Mouse (Mus musculus) neural tube, embryonic 12.5 days (tissue): Measurements from ENCODE around the gene Gm20388. TPM values are rescaled to one million over a fixed set of nuclear protein-coding genes. Genes with fewer than 3 reads are reported as not detected.
A peak's percentile ranks its signal among the peaks of the same experiment; 100 is the strongest.

Experiments
- ATAC-seq: fragments of 200-750 bp; cut with Nextera tagmentation; 2 replicates; pipeline ENCODE4 v1.8.0; 2017; ENCODE audit warnings: low read depth, mild to moderate bottlenecking, moderate TSS enrichment, moderate library complexity; ENCODE audit not compliant: low FRiP score
- H3K27ac ChIP-seq: fragments of 300-500 bp; sonication (generic); 2 replicates; pipeline ENCODE4 v1.5.1; 2016
- H3K27me3 ChIP-seq: fragments of 300-500 bp; sonication (generic); replicated peaks from 2 replicates; pipeline ENCODE4 v1.6.1; 2016; ENCODE audit warnings: mild to moderate bottlenecking
- H3K36me3 ChIP-seq: fragments of 300-500 bp; sonication (generic); 2 replicates; pipeline ENCODE4 v1.6.1; 2016; ENCODE audit warnings: mild to moderate bottlenecking
- H3K4me1 ChIP-seq: fragments of 300-500 bp; sonication (generic); 2 replicates; pipeline ENCODE4 v1.6.1; 2016
- H3K4me2 ChIP-seq: fragments of 300-500 bp; sonication (generic); replicated peaks from 2 replicates; pipeline ENCODE4 v1.6.1; 2016; ENCODE audit warnings: mild to moderate bottlenecking
- H3K4me3 ChIP-seq: fragments of 300-500 bp; sonication (generic); 2 replicates; pipeline ENCODE4 v1.5.1; 2016
- H3K9ac ChIP-seq: fragments of 300-500 bp; sonication (generic); 2 replicates; pipeline ENCODE4 v1.6.1; 2016; ENCODE audit warnings: mild to moderate bottlenecking
- H3K9me3 ChIP-seq: fragments of 300-500 bp; sonication (generic); 2 replicates; pipeline ENCODE4 v1.6.1; 2016; ENCODE audit warnings: mild to moderate bottlenecking
- WGBS: fragments of 180-500 bp; shearing (Covaris S2); methylation state at CpG from one replicate; pipeline ENCODE4 v1.1.7; 2016; 5-methylcytosine and 5-hydroxymethylcytosine counted together
- polyA plus RNA-seq: library from polyadenylated mRNA; unstranded; fragments of >200 nt; fragmentation: Nextera tagmentation; extraction: Ambion mirVana; gene quantifications from 2 replicates; pipeline ENCODE4 v1.2.1, GENCODE M21; 2016

Gm20388 gene
- polyA plus RNA-seq, 1 experiment from 2014 or later = not detected

- ATAC-seq = no peak; the same call in 1 of the 2 replicates
- no peak overlapping the region for H3K4me2 ChIP-seq
- WGBS = 71% methylated on average over 2 of the region's 3 CpGs
- no peaks in the 10 kb centered on the region for H3K27me3 ChIP-seq
- H3K4me3 ChIP-seq = no peak overlapping the region
- H3K9me3 ChIP-seq = no peaks in the 10 kb centered on the region
- H3K9ac ChIP-seq = 0 out of 2 replicates have a peak overlapping the region, but pooled peaks have one; percentile 23
- H3K4me1 ChIP-seq = peaks cover 16% of the 10 kb centered on the region; the same call in 1 of the 2 replicates
- H3K27ac ChIP-seq = no peak overlapping the region
- H3K36me3 ChIP-seq = peaks cover 67% of the 10 kb centered on the region
These were observed 4419.8 kb downstream of the Gm20388 start for GRCm38 (mm10) chr8:124330433-124330832.

- H3K27ac ChIP-seq = no peak overlapping the region
- no peak for ATAC-seq
- WGBS = 94% methylated on average over 3 of the region's 3 CpGs
- peaks cover 16% of the 10 kb centered on the region; the same call in 1 of the 2 replicates for H3K4me1 ChIP-seq
- no peaks in the 10 kb centered on the region for H3K9me3 ChIP-seq
- H3K27me3 ChIP-seq = no peaks in the 10 kb centered on the region
- no peak overlapping the region for H3K4me2 ChIP-seq
- H3K4me3 ChIP-seq = no peak overlapping the region
- peaks cover 68% of the 10 kb centered on the region for H3K36me3 ChIP-seq
- no peak overlapping the region for H3K9ac ChIP-seq
These were observed 4420.5 kb downstream of the Gm20388 start for GRCm38 (mm10) chr8:124331094-124331493.

GRCm38 (mm10) chr8:124331706-124332105 is 4421.1 kb downstream of the Gm20388 start:
- Histone ChIP-seq H3K27ac (no peak overlapping the region), H3K36me3 (peaks cover 68% of the 10 kb centered on the region), H3K9ac (no peak overlapping the region), H3K4me3 (no peak overlapping the region), H3K27me3 (no peaks in the 10 kb centered on the region), H3K4me1 (peaks cover 16% of the 10 kb centered on the region; the same call in 1 of the 2 replicates), H3K9me3 (no peaks in the 10 kb centered on the region), H3K4me2 (no peak overlapping the region)
- ATAC-seq = no peak
- 84% methylated on average over 11 of the region's 11 CpGs for WGBS

- H3K4me2 ChIP-seq = no peak overlapping the region
- no peak for ATAC-seq
- WGBS = 92% methylated on average over 13 of the region's 13 CpGs
- no peaks in the 10 kb centered on the region for H3K27me3 ChIP-seq
- peaks cover 88% of the 10 kb centered on the region for H3K36me3 ChIP-seq
- no peak overlapping the region for H3K9ac ChIP-seq
- H3K4me1 ChIP-seq = peaks cover 12% of the 10 kb centered on the region
- H3K4me3 ChIP-seq = no peak overlapping the region
- H3K9me3 ChIP-seq = no peaks in the 10 kb centered on the region
- H3K27ac ChIP-seq = no peak overlapping the region
These were observed 4425.7 kb downstream of the Gm20388 start for GRCm38 (mm10) chr8:124336302-124336701.

- Histone ChIP-seq H3K9me3 (no peaks in the 10 kb centered on the region), H3K4me3 (no peak overlapping the region), H3K9ac (no peak overlapping the region), H3K27ac (no peak overlapping the region), H3K4me1 (peaks cover 12% of the 10 kb centered on the region), H3K4me2 (no peak overlapping the region), H3K36me3 (peaks cover 94% of the 10 kb centered on the region), H3K27me3 (no peaks in the 10 kb centered on the region)
- ATAC-seq = no peak
- 93% methylated on average over 3 of the region's 3 CpGs for WGBS
These were observed 4429.1 kb downstream of the Gm20388 start for GRCm38 (mm10) chr8:124339742-124340141.

GRCm38 (mm10) chr8:124340360-124341068 is 4429.9 kb downstream of the Gm20388 start:
- peak; percentile 66 for ATAC-seq
- Histone ChIP-seq H3K9me3 (no peaks in the 10 kb centered on the region), H3K4me1 (peaks cover 12% of the 10 kb centered on the region), H3K36me3 (peaks cover 94% of the 10 kb centered on the region), H3K4me2 (no peak overlapping the region), H3K4me3 (no peak overlapping the region), H3K9ac (no peak overlapping the region), H3K27ac (no peak overlapping the region), H3K27me3 (no peaks in the 10 kb centered on the region)
- 69% methylated on average over 17 of the region's 17 CpGs for WGBS

- H3K36me3 ChIP-seq = peaks cover 68% of the 10 kb centered on the region
- no peak for ATAC-seq
- 96% methylated on average over 15 of the region's 15 CpGs for WGBS
- H3K4me2 ChIP-seq = no peak overlapping the region
- no peak overlapping the region for H3K27ac ChIP-seq
- H3K9me3 ChIP-seq = no peaks in the 10 kb centered on the region
- H3K9ac ChIP-seq = no peak overlapping the region
- no peaks in the 10 kb centered on the region for H3K27me3 ChIP-seq
- peaks cover 15% of the 10 kb centered on the region for H3K4me1 ChIP-seq
- no peak overlapping the region for H3K4me3 ChIP-seq
These were observed 4432.5 kb downstream of the Gm20388 start for GRCm38 (mm10) chr8:124343151-124343550.

- Histone ChIP-seq H3K4me2 (no peak overlapping the region), H3K9ac (no peak overlapping the region), H3K4me3 (no peak overlapping the region), H3K27ac (no peak overlapping the region), H3K36me3 (peaks cover 59% of the 10 kb centered on the region), H3K9me3 (no peaks in the 10 kb centered on the region), H3K4me1 (peaks cover 15% of the 10 kb centered on the region), H3K27me3 (no peaks in the 10 kb centered on the region)
- WGBS = 85% methylated on average over 12 of the region's 12 CpGs
- no peak for ATAC-seq
These were observed 4433.4 kb downstream of the Gm20388 start for GRCm38 (mm10) chr8:124343991-124344390.

GRCm38 (mm10) chr8:124345098-124345497 is 4434.5 kb downstream of the Gm20388 start:
- Histone ChIP-seq H3K4me2 (no peak overlapping the region), H3K36me3 (peaks cover 52% of the 10 kb centered on the region), H3K9ac (no peak overlapping the region), H3K27ac (no peak overlapping the region), H3K4me3 (no peak overlapping the region), H3K4me1 (peaks cover 10% of the 10 kb centered on the region), H3K27me3 (no peaks in the 10 kb centered on the region), H3K9me3 (no peaks in the 10 kb centered on the region)
- 85% methylated on average over 10 of the region's 10 CpGs for WGBS
- no peak for ATAC-seq

GRCm38 (mm10) chr8:124346852-124347523 is 4436.3 kb downstream of the Gm20388 start:
- H3K4me3 ChIP-seq = no peak overlapping the region
- H3K4me1 ChIP-seq = peaks cover 4% of the 10 kb centered on the region; the same call in 1 of the 2 replicates
- 50% methylated on average over 19 of the region's 19 CpGs for WGBS
- peaks cover 33% of the 10 kb centered on the region for H3K36me3 ChIP-seq
- H3K9ac ChIP-seq = no peak overlapping the region
- no peaks in the 10 kb centered on the region for H3K27me3 ChIP-seq
- ATAC-seq = no peak
- no peaks in the 10 kb centered on the region for H3K9me3 ChIP-seq
- no peak overlapping the region for H3K27ac ChIP-seq
- H3K4me2 ChIP-seq = no peak overlapping the region

GRCm38 (mm10) chr8:124348087-124348486 is 4437.4 kb downstream of the Gm20388 start:
- no peak overlapping the region for H3K4me3 ChIP-seq
- H3K9me3 ChIP-seq = no peaks in the 10 kb centered on the region
- H3K4me2 ChIP-seq = no peak overlapping the region
- H3K36me3 ChIP-seq = peaks cover 23% of the 10 kb centered on the region
- H3K27me3 ChIP-seq = no peaks in the 10 kb centered on the region
- no peak for ATAC-seq
- H3K27ac ChIP-seq = no peak overlapping the region
- WGBS = 65% methylated on average over 1 of the region's 1 CpGs
- H3K4me1 ChIP-seq = peaks cover 4% of the 10 kb centered on the region; the same call in 1 of the 2 replicates
- no peak overlapping the region for H3K9ac ChIP-seq

- Histone ChIP-seq H3K9me3 (no peaks in the 10 kb centered on the region), H3K4me1 (peaks cover 4% of the 10 kb centered on the region; the same call in 1 of the 2 replicates), H3K27ac (no peak overlapping the region), H3K9ac (no peak overlapping the region), H3K4me3 (no peak overlapping the region), H3K36me3 (peaks cover 7% of the 10 kb centered on the region), H3K27me3 (no peaks in the 10 kb centered on the region), H3K4me2 (no peak overlapping the region; the same call in 1 of the 2 replicates)
- 38% methylated on average over 7 of the region's 7 CpGs for WGBS
- peak; percentile 46; the same call in 1 of the 2 replicates for ATAC-seq
These were observed 4439.0 kb downstream of the Gm20388 start for GRCm38 (mm10) chr8:124349663-124350062.
